Mouse (Mus musculus) stomach, postnatal 0 days (tissue): Measurements from ENCODE around the gene Arl8b.
A peak's percentile ranks its signal among the peaks of the same experiment; 100 is the strongest.

Source experiments
- CTCF ChIP-seq: IDR thresholded peaks from 2 replicates; pipeline ENCODE4 v1.5.1; 2016; ENCODE audit warnings: antibody characterized with exemption, low read depth, mild to moderate bottlenecking, moderate library complexity
- EP300 ChIP-seq: optimal IDR thresholded peaks from 2 replicates; pipeline ENCODE3; 2016; ENCODE audit warnings: antibody characterized with exemption

GRCm38 (mm10) chr6:108770880-108771279 is 12.0 kb upstream of the Arl8b start:
- TF ChIP-seq CTCF (0 out of 2 replicates have a peak, but pooled peaks have one; percentile 11), EP300 (no peak)
